ENCODE assay signal across 26 mouse cellular contexts in the genomic region with DNA sequence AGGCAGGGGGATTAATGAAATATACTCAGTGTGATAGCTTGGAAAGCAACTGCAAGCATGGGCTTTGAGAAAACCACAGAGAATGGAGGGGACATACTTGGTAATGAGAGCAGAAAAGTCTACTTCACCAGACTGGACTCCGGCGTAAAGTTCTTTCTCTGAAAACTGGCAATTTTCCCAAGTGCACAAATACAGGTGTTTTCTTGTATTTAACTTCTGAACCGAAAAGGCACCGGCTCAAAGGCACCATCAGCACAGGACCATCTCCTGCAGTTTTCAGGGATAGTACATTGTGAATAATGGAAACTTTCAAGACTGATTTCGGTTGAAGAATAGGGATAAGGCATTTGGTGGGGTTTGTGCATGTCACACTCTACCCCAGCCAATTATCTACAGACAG.
"Had no signal": no experiment of that assay in that cellular context is flagged by ENCODE, and none has a peak within 500 bp of the region (broad histone marks: within the 10 kb centered on the region; RNA-seq: fewer than 3 reads in every experiment).

No protein-coding gene starts in this region.

- DNase-seq: cerebellum, adult 8-10 months; cerebellum, adult 9-10 months; cerebellum, adult 9-11 months; cerebellum, postnatal 25 days; cerebellum, postnatal 36 days; embryo, embryonic 11 days; forebrain, postnatal 0 days; gastrocnemius, adult 2 months; gastrocnemius, postnatal 10 days; gastrocnemius, postnatal 14 days; gastrocnemius, postnatal 25 days; gastrocnemius, postnatal 36 days; heart, adult 11 months; heart, adult 18-20 months; heart, adult 2 months had no signal

- H3K9ac ChIP-seq: embryonic facial prominence, embryonic 12.5 days; embryonic facial prominence, embryonic 13.5 days; embryonic facial prominence, embryonic 15.5 days; forebrain, embryonic 12.5 days; forebrain, embryonic 13.5 days; forebrain, embryonic 15.5 days; forebrain, postnatal 0 days had no signal

- H3K9me3 ChIP-seq: embryonic facial prominence, embryonic 10.5 days; embryonic facial prominence, embryonic 12.5 days; embryonic facial prominence, embryonic 13.5 days; embryonic facial prominence, embryonic 15.5 days; forebrain, embryonic 10.5 days; forebrain, embryonic 12.5 days; forebrain, embryonic 13.5 days; forebrain, embryonic 15.5 days had no signal

- H3K4me2 ChIP-seq: embryonic facial prominence, embryonic 12.5 days; embryonic facial prominence, embryonic 13.5 days; embryonic facial prominence, embryonic 15.5 days; forebrain, embryonic 12.5 days; forebrain, embryonic 13.5 days; forebrain, embryonic 15.5 days had no signal

- ATAC-seq: forebrain, embryonic 13.5 days; forebrain, embryonic 14.5 days; forebrain, embryonic 15.5 days; forebrain, embryonic 16.5 days; forebrain, postnatal 0 days had no signal

- H3K27ac ChIP-seq: embryonic facial prominence, embryonic 10.5 days; embryonic facial prominence, embryonic 12.5 days; embryonic facial prominence, embryonic 13.5 days; embryonic facial prominence, embryonic 15.5 days; forebrain, embryonic 10.5 days; forebrain, embryonic 12.5 days; forebrain, embryonic 13.5 days; forebrain, embryonic 15.5 days; gastrocnemius, adult 2 months; heart, adult 2 months had no signal

- H3K27me3 ChIP-seq: embryonic facial prominence, embryonic 12.5 days; embryonic facial prominence, embryonic 13.5 days; embryonic facial prominence, embryonic 15.5 days; forebrain, embryonic 12.5 days; forebrain, embryonic 13.5 days; forebrain, embryonic 15.5 days had no signal

- H3K36me3 ChIP-seq: embryonic facial prominence, embryonic 10.5 days; embryonic facial prominence, embryonic 12.5 days; embryonic facial prominence, embryonic 13.5 days; embryonic facial prominence, embryonic 15.5 days; forebrain, embryonic 10.5 days; forebrain, embryonic 12.5 days; forebrain, embryonic 15.5 days had no signal

- H3K4me3 ChIP-seq: embryonic facial prominence, embryonic 10.5 days; embryonic facial prominence, embryonic 12.5 days; embryonic facial prominence, embryonic 13.5 days; embryonic facial prominence, embryonic 15.5 days; erythroblast, embryonic 14.5 days; forebrain, embryonic 10.5 days; forebrain, embryonic 12.5 days; forebrain, embryonic 13.5 days; forebrain, embryonic 15.5 days; gastrocnemius, adult 2 months; heart, adult 2 months had no signal

- H3K4me1 ChIP-seq: embryonic facial prominence, embryonic 12.5 days; embryonic facial prominence, embryonic 13.5 days; embryonic facial prominence, embryonic 15.5 days had no signal
